Mouse (Mus musculus) midbrain, postnatal 0 days (tissue): ENCODE data around the gene Sdccag8. TPM values are rescaled to one million over a fixed set of nuclear protein-coding genes. Genes with fewer than 3 reads are reported as not detected.
A peak's percentile ranks its signal among the peaks of the same experiment; 100 is the strongest.

Source experiments
- ATAC-seq: fragments of 200-750 bp; cut with Nextera tagmentation; 2 replicates; pipeline ENCODE4 v1.8.0; 2017; ENCODE audit warnings: moderate number of reproducible peaks, mild to moderate bottlenecking, moderate TSS enrichment, moderate library complexity; ENCODE audit not compliant: low FRiP score
- DNase-seq: peaks from one replicate; pipeline ENCODE4 v3.0.0-alpha.2; 2015; ENCODE audit warnings: low spot score
- H3K27ac ChIP-seq: fragments of 300-500 bp; sonication (generic); 2 replicates; pipeline ENCODE4 v1.5.1; 2014; ENCODE audit warnings: low read depth, mild to moderate bottlenecking, low read length, mixed read lengths
- H3K27me3 ChIP-seq: fragments of 300-500 bp; sonication (generic); 2 replicates; pipeline ENCODE4 v1.6.1; 2014; ENCODE audit warnings: low read length, control low read depth, mixed read lengths; ENCODE audit not compliant: insufficient read depth
- H3K36me3 ChIP-seq: fragments of 300-500 bp; sonication (generic); 2 replicates; pipeline ENCODE4 v1.6.1; 2014; ENCODE audit warnings: low read length, control low read depth, mixed read lengths; ENCODE audit not compliant: insufficient read depth
- H3K4me1 ChIP-seq: fragments of 300-500 bp; sonication (generic); 2 replicates; pipeline ENCODE4 v1.6.1; 2014; ENCODE audit warnings: mild to moderate bottlenecking, control low read depth, antibody characterized with exemption, low read length, mixed read lengths; ENCODE audit not compliant: insufficient read depth
- H3K4me2 ChIP-seq: fragments of 300-500 bp; sonication (generic); 2 replicates; pipeline ENCODE4 v1.6.1; 2014; ENCODE audit warnings: low read depth, mild to moderate bottlenecking, low read length, mixed read lengths; ENCODE audit not compliant: poor library complexity, severe bottlenecking
- H3K4me3 ChIP-seq: fragments of 300-500 bp; sonication (generic); 2 replicates; pipeline ENCODE4 v1.5.1; 2014; ENCODE audit warnings: low read depth, mild to moderate bottlenecking, low read length, moderate library complexity
- H3K9ac ChIP-seq: fragments of 300-500 bp; sonication (generic); replicated peaks from 2 replicates; pipeline ENCODE4 v1.6.1; 2014; ENCODE audit warnings: mild to moderate bottlenecking, low read length, moderate library complexity, mixed read lengths; ENCODE audit not compliant: poor library complexity, severe bottlenecking
- H3K9me3 ChIP-seq: fragments of 300-500 bp; sonication (generic); 2 replicates; pipeline ENCODE4 v1.6.1; 2016; ENCODE audit warnings: low read length, control low read depth
- CTCF ChIP-seq: IDR thresholded peaks from 2 replicates; pipeline ENCODE4 v1.5.1; 2016; ENCODE audit warnings: antibody characterized with exemption, mild to moderate bottlenecking
- WGBS: fragments of 180-500 bp; shearing (Covaris S2); extraction: QIAGEN DNeasy Blood & Tissue Kit; methylation state at CpG from one replicate; pipeline ENCODE4 v1.1.7; 2014; 5-methylcytosine and 5-hydroxymethylcytosine counted together
- polyA plus RNA-seq: library from polyadenylated mRNA; unstranded; fragments of >200 nt; fragmentation: Nextera tagmentation; extraction: Ambion mirVana; gene quantifications from 2 replicates; pipeline ENCODE4 v1.2.1, GENCODE M21; 2015
- total RNA-seq: library from RNA; depleted of rRNA; stranded (reverse); fragments of >200 nt; gene quantifications from 2 replicates; pipeline ENCODE4 v1.2.3, GENCODE M21; 2014

Gene Sdccag8
- total and polyA plus RNA-seq, 2 experiments from 2014 or later = 6.1 to 26.8 TPM

- TF ChIP-seq CTCF = no peak
- 94% methylated on average over 5 of the region's 5 CpGs for WGBS
- Histone ChIP-seq H3K27ac (no peak overlapping the region), H3K4me1 (no peaks in the 10 kb centered on the region), H3K36me3 (no peaks in the 10 kb centered on the region), H3K27me3 (no peaks in the 10 kb centered on the region), H3K4me3 (no peak overlapping the region), H3K9ac (no peak overlapping the region), H3K9me3 (no peaks in the 10 kb centered on the region), H3K4me2 (no peak overlapping the region)
- ATAC-seq (no peak), DNase-seq (no peak)
Measured at GRCm38 (mm10) chr1:176943126-176943525, 128.7 kb downstream of the Sdccag8 start.

- DNase-seq (no peak), ATAC-seq (no peak)
- no peaks in the 10 kb centered on the region for H3K36me3 ChIP-seq
- H3K9me3 ChIP-seq = no peaks in the 10 kb centered on the region
- 85% methylated on average over 5 of the region's 5 CpGs for WGBS
- H3K27ac ChIP-seq = no peak overlapping the region
- H3K4me2 ChIP-seq = no peak overlapping the region
- H3K9ac ChIP-seq = no peak overlapping the region
- H3K27me3 ChIP-seq = no peaks in the 10 kb centered on the region
- no peak for TF ChIP-seq CTCF
- H3K4me1 ChIP-seq = no peaks in the 10 kb centered on the region
- H3K4me3 ChIP-seq = no peak overlapping the region
Measured at GRCm38 (mm10) chr1:176943987-176944386, 129.5 kb downstream of the Sdccag8 start.

- WGBS = 70% methylated on average over 8 of the region's 8 CpGs
- Histone ChIP-seq H3K9me3 (no peaks in the 10 kb centered on the region), H3K4me3 (no peak overlapping the region), H3K27me3 (no peaks in the 10 kb centered on the region), H3K4me2 (no peak overlapping the region), H3K27ac (no peak overlapping the region), H3K36me3 (no peaks in the 10 kb centered on the region), H3K4me1 (no peaks in the 10 kb centered on the region), H3K9ac (no peak overlapping the region)
- ATAC-seq (peak; percentile 31; the same call in 1 of the 2 replicates), DNase-seq (no peak)
- TF ChIP-seq CTCF = no peak
Measured at GRCm38 (mm10) chr1:176944458-176945174, 130.2 kb downstream of the Sdccag8 start.

GRCm38 (mm10) chr1:176945175-176945540 lies 130.7 kb downstream of the Sdccag8 start:
- ATAC-seq (no peak), DNase-seq (no peak)
- TF ChIP-seq CTCF = no peak
- Histone ChIP-seq H3K9me3 (no peaks in the 10 kb centered on the region), H3K27me3 (no peaks in the 10 kb centered on the region), H3K4me3 (no peak overlapping the region), H3K9ac (no peak overlapping the region), H3K4me2 (no peak overlapping the region), H3K4me1 (no peaks in the 10 kb centered on the region), H3K36me3 (no peaks in the 10 kb centered on the region), H3K27ac (no peak overlapping the region)
- WGBS = 82% methylated on average over 12 of the region's 12 CpGs

GRCm38 (mm10) chr1:176946031-176946795 lies 131.8 kb downstream of the Sdccag8 start:
- Histone ChIP-seq H3K27ac (0 out of 2 replicates have a peak overlapping the region, but pooled peaks have one; percentile 43), H3K9me3 (no peaks in the 10 kb centered on the region), H3K4me3 (no peak overlapping the region), H3K4me1 (no peaks in the 10 kb centered on the region), H3K4me2 (no peak overlapping the region), H3K9ac (no peak overlapping the region), H3K27me3 (no peaks in the 10 kb centered on the region), H3K36me3 (no peaks in the 10 kb centered on the region)
- peak; percentile 71 for DNase-seq
- 42% methylated on average over 11 of the region's 11 CpGs for WGBS
- no peak for TF ChIP-seq CTCF
- ATAC-seq = no peak

- no peak for DNase-seq
- Histone ChIP-seq H3K27me3 (no peaks in the 10 kb centered on the region), H3K36me3 (no peaks in the 10 kb centered on the region), H3K4me3 (no peak overlapping the region), H3K9ac (no peak overlapping the region), H3K4me2 (no peak overlapping the region), H3K9me3 (no peaks in the 10 kb centered on the region), H3K27ac (peak overlapping the region; percentile 43; the same call in 1 of the 2 replicates), H3K4me1 (no peaks in the 10 kb centered on the region)
- no peak for ATAC-seq
- WGBS = 31% methylated on average over 7 of the region's 7 CpGs
- no peak for TF ChIP-seq CTCF
Measured at GRCm38 (mm10) chr1:176946796-176947181, 132.3 kb downstream of the Sdccag8 start.
